Mouse (Mus musculus) CH12.LX (cell line): ENCODE measurements around the gene Camk2n1.

Source experiments
- CHD1 ChIP-seq: IDR thresholded peaks from 2 replicates; pipeline ENCODE4 v1.6.1; 2012; ENCODE audit warnings: low read depth, low read length, improper control_type of control experiment, inconsistent platforms
- CTCF ChIP-seq, 2 experiments: IDR thresholded peaks in 1 of 2; conservative IDR thresholded peaks in 1 of 2; 2 replicates each; pipeline ENCODE4 v1.5.1; 2011 to 2012; ENCODE audit warnings: low read depth in 2 of 2, low read length in 2 of 2, improper control_type of control experiment in 1 of 2, inconsistent platforms in 1 of 2, mild to moderate bottlenecking in 1 of 2, moderate library complexity in 1 of 2
- E2F4 ChIP-seq: IDR thresholded peaks from 2 replicates; pipeline ENCODE4 v1.6.1; 2011; ENCODE audit warnings: low read depth, low read length, improper control_type of control experiment; ENCODE audit not compliant: insufficient replicate concordance
- EP300 ChIP-seq: IDR thresholded peaks from 2 replicates; pipeline ENCODE4 v1.6.1; 2011; ENCODE audit warnings: low read length, improper control_type of control experiment
- MAX ChIP-seq: IDR thresholded peaks from 2 replicates; pipeline ENCODE4 v1.6.1; 2011; ENCODE audit warnings: low read length, improper control_type of control experiment
- POLR2A ChIP-seq: IDR thresholded peaks from 2 replicates; pipeline ENCODE4 v1.6.1; 2011; ENCODE audit warnings: low read depth, mild to moderate bottlenecking, improper control_type of control experiment, low read length
- SIN3A ChIP-seq: IDR thresholded peaks from 2 replicates; pipeline ENCODE4 v1.6.1; 2012; ENCODE audit warnings: low read length, improper control_type of control experiment, inconsistent platforms
- TBP ChIP-seq: conservative IDR thresholded peaks from 2 replicates; pipeline ENCODE4 v1.6.1; 2011; ENCODE audit warnings: low read depth, low read length, improper control_type of control experiment
- UBTF ChIP-seq: IDR thresholded peaks from 2 replicates; pipeline ENCODE4 v1.6.1; 2012; ENCODE audit warnings: low read depth, mild to moderate bottlenecking, inconsistent platforms, low read length, improper control_type of control experiment, moderate library complexity
- ZMIZ1 ChIP-seq: IDR thresholded peaks from 2 replicates; pipeline ENCODE4 v1.6.1; 2012; ENCODE audit warnings: low read depth, mild to moderate bottlenecking, inconsistent platforms, low read length, improper control_type of control experiment
- ZNF384 ChIP-seq: IDR thresholded peaks from 2 replicates; pipeline ENCODE4 v1.6.1; 2012; ENCODE audit warnings: low read depth, low read length, improper control_type of control experiment, inconsistent platforms

DNA sequence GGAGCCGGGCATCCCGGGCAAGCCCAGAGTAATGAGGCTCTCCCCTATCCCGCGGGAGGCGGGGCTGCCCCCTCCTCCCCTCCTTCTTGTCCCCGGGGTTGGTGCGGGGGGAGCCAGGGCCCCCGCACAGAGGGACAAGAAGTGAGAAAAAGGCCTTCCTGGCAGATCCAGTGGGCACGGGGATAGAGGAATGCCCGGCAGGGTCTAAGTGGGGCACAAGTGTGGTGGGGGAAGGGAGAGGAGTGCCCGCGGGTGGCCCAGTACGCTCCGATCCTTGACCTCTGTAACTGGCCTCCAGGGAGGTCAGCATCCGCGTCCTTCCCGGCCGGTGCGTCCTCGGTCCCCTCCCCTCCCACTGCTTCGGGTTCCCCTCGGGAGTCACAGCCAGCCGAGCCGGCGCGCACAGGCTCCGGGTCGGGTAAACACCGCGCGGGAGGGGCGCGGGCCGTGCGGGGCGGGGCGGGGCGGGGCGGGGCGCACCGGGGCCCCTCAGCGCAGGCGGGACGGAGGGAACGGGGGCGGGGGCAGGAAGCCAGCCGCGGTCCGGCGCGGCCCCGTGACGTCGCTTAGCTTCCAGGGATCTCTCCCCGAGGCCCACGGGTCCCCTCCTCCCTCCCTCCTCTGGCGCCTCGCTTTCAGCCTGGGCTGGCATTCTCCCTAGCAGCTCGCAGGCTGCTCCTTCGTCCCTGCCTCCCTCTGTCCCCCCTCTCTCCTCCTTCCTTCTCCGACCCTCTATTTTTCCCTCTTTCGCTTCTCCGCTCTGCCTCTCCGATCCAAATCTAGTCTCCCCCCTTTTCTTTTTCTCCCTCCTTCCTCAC lies at the start of gene Camk2n1:
- TF ChIP-seq EP300 (no peak), UBTF (no peak), CTCF (conservative IDR thresholded peaks at IDR 0.05 in 1 of 2, IDR thresholded peaks at IDR 0.05 in 1 of 2; ENCODE audit: low read depth in 2 of 2, low read length in 2 of 2) (no peak), TBP (no peak), ZMIZ1 (no peak), CHD1 (no peak), MAX (no peak), E2F4 (no peak), SIN3A (no peak), POLR2A (no peak), ZNF384 (no peak)
